Mouse (Mus musculus) forebrain, embryonic 13.5 days (tissue): ENCODE data around the gene Lrrn4cl. TPM values are rescaled to one million over a fixed set of nuclear protein-coding genes. Genes with fewer than 3 reads are reported as not detected.
"Not testable (repeated sequence)": the region's sequence is repeated elsewhere in the genome, so short reads cannot be mapped to it uniquely, and the experiment has no call there.

Source experiments
- ATAC-seq: fragments of 200-750 bp; cut with Nextera tagmentation; 2 replicates; pipeline ENCODE4 v1.8.0; 2017
- H3K27ac ChIP-seq: fragments of 300-500 bp; sonication (generic); 2 replicates; pipeline ENCODE4 v1.5.1; 2015; ENCODE audit warnings: inconsistent platforms, mild to moderate bottlenecking, moderate library complexity
- H3K27me3 ChIP-seq: fragments of 300-500 bp; sonication (generic); 2 replicates; pipeline ENCODE4 v1.6.1; 2015; ENCODE audit warnings: mild to moderate bottlenecking, inconsistent platforms
- H3K36me3 ChIP-seq: fragments of 300-500 bp; sonication (generic); 2 replicates; pipeline ENCODE4 v1.6.1; 2015; ENCODE audit warnings: mild to moderate bottlenecking, inconsistent platforms; ENCODE audit not compliant: poor library complexity, severe bottlenecking
- H3K4me1 ChIP-seq: fragments of 300-500 bp; sonication (generic); 2 replicates; pipeline ENCODE4 v1.6.1; 2015; ENCODE audit warnings: inconsistent platforms
- H3K4me2 ChIP-seq: fragments of 300-500 bp; sonication (generic); 2 replicates; pipeline ENCODE4 v1.6.1; 2015; ENCODE audit warnings: inconsistent platforms, mild to moderate bottlenecking, moderate library complexity
- H3K4me3 ChIP-seq: fragments of 300-500 bp; sonication (generic); 2 replicates; pipeline ENCODE4 v1.5.1; 2015; ENCODE audit warnings: mild to moderate bottlenecking, inconsistent platforms
- H3K9ac ChIP-seq: fragments of 300-500 bp; sonication (generic); 2 replicates; pipeline ENCODE4 v1.6.1; 2015; ENCODE audit warnings: mild to moderate bottlenecking, inconsistent platforms
- H3K9me3 ChIP-seq: fragments of 300-500 bp; sonication (generic); replicated peaks from 2 replicates; pipeline ENCODE4 v1.6.1; 2016; ENCODE audit warnings: inconsistent platforms
- WGBS: fragments of 180-500 bp; shearing (Covaris S2); methylation state at CpG from one replicate; pipeline ENCODE4 v1.1.7; 2015; 5-methylcytosine and 5-hydroxymethylcytosine counted together
- polyA plus RNA-seq: library from polyadenylated mRNA; unstranded; fragments of >200 nt; fragmentation: Nextera tagmentation; extraction: Ambion mirVana; gene quantifications from 2 replicates; pipeline ENCODE4 v1.2.1, GENCODE M21; 2015

Lrrn4cl gene
- polyA plus RNA-seq, 1 experiment from 2014 or later: 0.39 TPM

DNA sequence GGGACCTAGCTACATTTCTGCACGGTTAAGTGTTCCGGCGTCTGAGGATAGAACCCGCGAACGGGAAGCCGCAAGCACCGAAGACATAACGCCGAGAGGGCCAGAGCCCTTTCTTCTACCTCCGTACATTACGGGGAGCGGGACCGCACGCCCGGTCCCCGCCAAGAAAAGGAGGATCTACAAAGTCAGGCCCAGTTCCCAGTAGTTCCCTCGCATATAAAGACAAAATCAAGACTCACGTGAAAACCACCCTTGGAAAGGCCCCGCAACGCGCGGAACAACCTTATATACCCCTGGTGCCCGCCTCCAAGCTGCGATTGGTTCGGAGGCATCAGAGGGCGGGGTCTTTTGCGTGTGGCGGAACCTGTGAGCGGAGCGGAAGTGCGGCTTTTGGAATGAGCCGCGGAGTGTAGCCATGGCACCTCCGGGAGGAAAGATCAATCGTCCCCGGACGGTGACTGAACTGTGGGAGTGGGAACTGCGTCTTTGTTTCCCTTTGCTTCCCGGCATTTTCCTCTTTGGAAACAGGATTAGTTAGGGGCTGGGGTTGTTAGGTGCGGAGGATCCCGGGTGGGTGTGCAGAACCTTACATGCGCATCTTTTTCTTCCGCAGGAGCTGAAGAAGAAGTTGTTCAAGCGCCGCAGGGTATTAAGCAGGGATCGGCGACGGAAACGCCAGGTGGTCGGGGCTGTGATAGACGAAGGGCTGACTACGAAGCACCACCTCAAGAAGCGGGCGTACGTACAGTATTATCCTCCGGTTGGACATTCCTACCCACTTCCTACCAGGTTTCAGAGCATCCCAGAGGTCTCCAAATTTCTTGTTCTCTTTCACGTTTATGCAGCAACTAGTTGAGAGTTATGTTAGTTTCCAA is 38.2 kb downstream of the Lrrn4cl start, which contains the start of the genes 1810009A15Rik and Gm49416:
TSS of gene 1810009A15Rik (plus strand) at position 343 of the 875 bp plus-strand sequence.
TSS of gene Gm49416 (plus strand) at position 416 of the 875 bp plus-strand sequence.
- Histone ChIP-seq H3K9ac (peak within 1 kb of the TSS; percentile 83), H3K4me3 (peak within 1 kb of the TSS; percentile 65), H3K27ac (peak within 1 kb of the TSS; percentile 87), H3K27me3 (no peaks in the 10 kb centered on the region), H3K4me1 (peaks cover 27% of the 10 kb centered on the region), H3K36me3 (peaks cover 14% of the 10 kb centered on the region), H3K9me3 (no peaks in the 10 kb centered on the region), H3K4me2 (peak within 1 kb of the TSS; percentile 80)
- ATAC-seq: peak; percentile 97
- WGBS: under 1% methylated on average over 58 of the region's 58 CpGs

DNA sequence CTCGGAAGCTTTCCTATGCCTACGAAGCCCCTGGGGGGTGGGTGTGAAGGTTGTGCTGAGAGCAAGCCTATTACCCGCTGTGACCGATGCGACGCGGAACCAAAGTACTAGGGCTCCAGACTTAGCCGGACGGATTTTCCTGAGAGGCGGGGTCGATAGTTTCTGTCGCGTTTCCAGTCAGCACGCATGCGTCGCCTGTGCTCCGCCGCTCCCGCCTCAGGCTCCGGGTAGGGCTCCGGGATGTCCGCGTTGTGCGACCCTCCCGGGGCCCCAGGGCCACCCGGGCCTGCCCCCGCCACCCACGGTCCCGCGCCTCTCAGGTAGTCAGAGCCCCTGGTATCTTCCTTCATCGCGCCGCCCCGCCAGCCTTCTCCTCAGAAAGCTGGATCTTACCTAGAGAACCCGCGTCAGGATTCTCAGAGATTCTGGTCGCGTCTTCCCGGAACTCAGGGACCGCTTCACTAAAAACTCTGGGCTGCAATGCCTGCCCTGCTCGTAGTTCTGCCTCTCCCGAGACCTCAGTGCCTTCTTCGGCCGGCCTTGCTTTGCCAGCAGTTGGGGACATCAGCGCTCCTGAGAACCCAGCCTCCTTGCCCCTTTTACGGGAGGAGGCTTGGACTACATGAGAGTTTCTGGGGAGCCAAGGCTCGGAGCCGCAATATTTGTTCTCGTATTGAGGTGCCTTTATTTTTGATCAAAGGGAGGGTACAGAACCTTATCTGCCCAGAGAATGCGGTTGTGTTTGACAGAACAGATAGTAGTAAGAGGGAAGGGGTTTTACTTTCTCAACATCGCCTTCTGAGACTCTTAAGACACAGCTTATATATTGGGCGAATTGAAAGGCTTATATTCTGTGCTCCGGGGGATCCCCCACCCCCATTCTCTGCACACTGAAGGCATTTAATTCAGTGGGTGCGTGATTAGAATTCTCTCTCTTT is 42.5 kb downstream of the Lrrn4cl start, which contains the start of gene Ints5:
TSS of gene Ints5 (plus strand) at position 177 of the 938 bp plus-strand sequence.
- Histone ChIP-seq H3K9ac (peak within 1 kb of the TSS; percentile 96), H3K27me3 (no peaks in the 10 kb centered on the region), H3K4me1 (peaks cover 31% of the 10 kb centered on the region), H3K4me2 (peak within 1 kb of the TSS; percentile 87), H3K36me3 (peaks cover 40% of the 10 kb centered on the region), H3K9me3 (no peaks in the 10 kb centered on the region), H3K27ac (peak within 1 kb of the TSS; percentile 78), H3K4me3 (peak within 1 kb of the TSS; percentile 93)
- ATAC-seq: peak; percentile 72
- WGBS: 4% methylated on average over 49 of the region's 54 CpGs

DNA sequence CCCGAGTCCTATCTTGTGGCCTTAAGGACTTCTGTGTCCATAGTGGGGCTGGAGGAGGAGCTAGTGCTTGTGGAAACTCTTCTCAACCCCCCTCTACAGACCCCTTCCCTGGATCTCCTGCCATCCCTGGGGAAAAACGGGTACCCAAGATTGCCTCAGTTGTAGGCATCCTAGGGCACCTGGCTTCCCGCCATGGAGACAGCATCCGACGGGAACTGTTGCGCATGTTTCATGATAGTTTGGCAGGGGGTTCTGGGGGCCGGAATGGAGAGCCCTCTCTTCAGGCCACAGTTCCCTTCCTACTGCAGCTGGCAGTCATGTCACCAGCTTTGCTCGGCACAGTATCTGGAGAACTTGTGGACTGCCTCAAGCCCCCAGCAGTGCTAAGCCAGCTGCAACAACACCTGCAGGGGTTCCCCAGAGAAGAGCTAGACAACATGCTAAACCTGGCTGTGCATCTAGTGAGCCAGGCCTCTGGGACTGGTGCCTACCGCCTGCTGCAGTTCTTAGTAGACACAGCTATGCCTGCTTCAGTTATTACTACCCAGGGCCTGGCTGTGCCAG is 44.9 kb downstream of the Lrrn4cl start:
- Histone ChIP-seq H3K4me1 (peaks cover 32% of the 10 kb centered on the region), H3K9ac (no peak overlapping the region), H3K9me3 (no peaks in the 10 kb centered on the region), H3K36me3 (peaks cover 36% of the 10 kb centered on the region), H3K4me2 (no peak overlapping the region), H3K27me3 (no peaks in the 10 kb centered on the region), H3K4me3 (0 out of 2 replicates have a peak overlapping the region, but pooled peaks have one; percentile 2), H3K27ac (no peak overlapping the region)
- ATAC-seq: no peak
- 92% methylated on average over 9 of the region's 9 CpGs for WGBS

DNA sequence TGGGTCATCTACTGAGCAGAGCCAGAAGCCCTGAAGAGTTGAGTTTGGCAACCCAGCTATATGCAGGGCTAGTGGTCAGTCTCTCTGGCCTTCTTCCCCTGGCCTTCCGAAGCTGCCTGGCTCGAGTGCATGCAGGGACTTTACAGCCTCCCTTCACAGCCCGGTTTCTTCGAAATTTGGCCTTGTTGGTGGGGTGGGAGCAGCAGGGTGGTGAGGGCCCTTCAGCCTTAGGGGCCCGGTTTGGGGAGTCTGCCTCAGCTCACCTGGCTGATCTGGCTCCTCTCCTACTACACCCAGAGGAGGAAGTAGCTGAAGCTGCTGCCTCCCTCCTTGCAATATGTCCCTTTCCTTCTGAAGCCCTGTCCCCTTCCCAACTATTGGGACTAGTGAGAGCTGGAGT is 45.7 kb downstream of the Lrrn4cl start:
- H3K9ac ChIP-seq, H3K9me3 ChIP-seq, H3K27ac ChIP-seq, H3K4me3 ChIP-seq, ATAC-seq, H3K4me2 ChIP-seq, H3K27me3 ChIP-seq: not testable (repeated sequence)
- Histone ChIP-seq H3K4me1 (peaks cover 32% of the 10 kb centered on the region), H3K36me3 (peaks cover 29% of the 10 kb centered on the region)
- WGBS: 90% methylated on average over 5 of the region's 5 CpGs

DNA sequence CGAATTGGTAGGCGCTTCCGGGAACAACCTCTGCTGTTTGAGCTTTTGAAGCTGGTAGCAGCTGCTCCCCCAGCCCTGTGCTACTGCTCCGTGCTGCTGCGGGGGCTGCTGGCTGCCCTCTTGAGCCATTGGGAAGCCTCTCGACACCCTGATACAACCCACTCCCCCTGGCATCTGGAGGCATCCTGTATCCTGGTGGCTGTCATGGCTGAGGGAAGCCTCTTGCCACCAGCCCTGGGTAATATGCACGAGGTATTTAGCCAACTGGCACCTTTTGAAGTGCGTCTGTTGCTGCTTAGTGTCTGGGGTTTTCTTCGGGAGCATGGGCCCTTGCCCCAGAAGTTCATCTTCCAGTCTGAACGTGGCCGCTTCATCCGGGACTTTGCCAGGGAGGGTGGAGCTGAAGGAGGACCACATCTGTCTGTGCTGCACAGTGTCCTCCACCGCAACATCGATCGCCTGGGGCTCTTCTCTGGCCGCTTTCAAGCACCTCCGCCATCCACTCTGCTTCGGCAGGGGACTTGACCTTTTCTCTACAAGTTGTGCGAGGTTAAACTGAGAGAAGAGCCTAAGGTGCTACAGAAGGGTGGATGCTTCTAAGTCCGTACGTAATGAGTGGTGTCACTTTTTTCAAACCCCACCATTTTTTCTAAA is 46.8 kb downstream of the Lrrn4cl start:
- Histone ChIP-seq H3K9ac (peak overlapping the region; percentile 96), H3K4me1 (peaks cover 32% of the 10 kb centered on the region), H3K4me2 (peak overlapping the region; percentile 91), H3K27ac (peak overlapping the region; percentile 85), H3K4me3 (peak overlapping the region; percentile 97), H3K36me3 (peaks cover 31% of the 10 kb centered on the region)
- WGBS: 25% methylated on average over 21 of the region's 21 CpGs
- H3K27me3 ChIP-seq, H3K9me3 ChIP-seq: not testable (repeated sequence)
- ATAC-seq: peak; percentile 60

DNA sequence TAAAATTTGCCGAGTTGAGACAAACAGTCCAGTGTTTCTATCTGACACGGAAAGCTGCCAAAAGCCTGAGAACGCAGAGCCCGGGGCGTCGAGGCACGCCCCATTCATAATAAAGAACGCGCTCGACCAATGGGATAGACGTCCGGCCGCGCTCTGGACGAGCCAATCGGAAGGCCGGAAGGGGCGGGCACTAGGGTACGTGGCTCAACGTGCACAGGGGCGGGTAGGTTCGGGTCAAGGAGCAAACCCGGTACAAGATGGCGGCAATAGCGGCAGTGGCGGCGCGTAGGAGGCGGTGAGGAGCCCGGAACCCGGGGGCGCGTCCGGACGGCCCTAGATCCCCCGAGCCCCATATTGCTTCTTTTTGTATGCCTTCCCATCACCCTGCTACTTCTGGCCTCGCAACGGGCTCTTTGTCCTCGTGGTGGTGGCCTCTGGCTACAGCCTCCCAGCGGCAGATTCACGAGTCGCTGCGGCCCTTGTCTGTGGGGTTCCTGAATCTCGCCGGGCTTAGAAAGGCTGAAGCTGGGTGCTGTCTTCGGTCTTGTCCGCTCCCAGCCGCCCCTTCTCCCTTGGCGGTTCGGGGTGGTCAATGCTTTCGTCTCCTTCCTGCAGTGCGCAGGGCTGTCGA is 47.4 kb downstream of the Lrrn4cl start, which contains the start of gene Ganab:
TSS of gene Ganab (plus strand) at position 207 of the 631 bp plus-strand sequence.
- ATAC-seq: peak; percentile 99
- Histone ChIP-seq H3K4me3 (peak within 1 kb of the TSS; percentile 97), H3K4me1 (peaks cover 32% of the 10 kb centered on the region), H3K4me2 (peak within 1 kb of the TSS; percentile 91), H3K27me3 (no peaks in the 10 kb centered on the region), H3K36me3 (peaks cover 36% of the 10 kb centered on the region), H3K9me3 (no peaks in the 10 kb centered on the region), H3K27ac (peak within 1 kb of the TSS; percentile 85), H3K9ac (peak within 1 kb of the TSS; percentile 96)
- under 1% methylated on average over 53 of the region's 53 CpGs for WGBS

DNA sequence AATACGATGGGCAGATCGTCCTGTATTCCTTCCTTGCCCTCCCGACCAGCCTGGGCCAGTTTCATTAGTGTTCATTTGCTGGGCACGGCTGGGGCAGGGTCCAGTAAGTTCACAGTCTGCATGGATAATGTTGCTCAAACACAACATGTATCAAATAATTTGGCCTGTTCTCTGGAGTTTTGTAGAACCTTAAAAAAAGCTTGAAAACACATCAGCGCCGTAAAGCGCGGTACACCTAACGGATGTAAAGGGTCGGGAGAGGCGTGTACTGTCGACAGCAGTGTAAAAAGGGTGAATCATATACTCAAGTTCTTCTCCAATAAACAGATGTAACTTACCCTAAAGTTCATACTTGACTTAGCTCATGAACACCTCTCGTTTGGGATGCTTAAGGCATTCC is 48.0 kb downstream of the Lrrn4cl start:
- H3K4me2 ChIP-seq: peak overlapping the region; percentile 91
- peak overlapping the region; percentile 97 for H3K4me3 ChIP-seq
- ATAC-seq: no peak
- 16% methylated on average over 13 of the region's 13 CpGs for WGBS
- H3K36me3 ChIP-seq: peaks cover 42% of the 10 kb centered on the region
- H3K27me3 ChIP-seq: no peaks in the 10 kb centered on the region
- H3K9me3 ChIP-seq: no peaks in the 10 kb centered on the region
- peaks cover 28% of the 10 kb centered on the region for H3K4me1 ChIP-seq
- H3K27ac ChIP-seq: peak overlapping the region; percentile 77
- H3K9ac ChIP-seq: peak overlapping the region; percentile 96

DNA sequence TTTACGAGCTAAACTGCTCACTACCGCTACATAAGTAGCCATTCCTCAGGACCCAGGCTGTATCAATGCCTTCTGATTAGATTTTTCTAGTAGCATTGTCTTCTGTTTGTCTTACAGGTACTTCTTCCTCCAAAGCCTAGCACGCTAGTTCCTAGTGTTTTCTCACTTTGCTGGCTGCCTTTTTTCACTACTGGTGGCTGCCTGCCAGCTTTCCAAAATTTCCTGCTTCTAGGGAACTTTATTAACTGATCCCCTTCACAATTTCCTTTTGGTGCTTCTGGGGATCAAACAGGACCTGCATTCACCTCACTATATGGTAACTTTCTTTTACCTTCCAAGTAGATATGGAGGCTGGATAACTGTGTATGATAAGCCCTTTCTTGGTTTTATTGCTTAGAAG is 48.5 kb downstream of the Lrrn4cl start:
- H3K27ac ChIP-seq: no peak overlapping the region
- no peaks in the 10 kb centered on the region for H3K27me3 ChIP-seq
- peak overlapping the region; percentile 97 for H3K4me3 ChIP-seq
- H3K9ac ChIP-seq: peak overlapping the region; percentile 96
- peaks cover 23% of the 10 kb centered on the region for H3K4me1 ChIP-seq
- WGBS: 61% methylated on average over 3 of the region's 3 CpGs
- peak overlapping the region; percentile 91 for H3K4me2 ChIP-seq
- no peaks in the 10 kb centered on the region for H3K9me3 ChIP-seq
- ATAC-seq: no peak
- H3K36me3 ChIP-seq: peaks cover 46% of the 10 kb centered on the region

DNA sequence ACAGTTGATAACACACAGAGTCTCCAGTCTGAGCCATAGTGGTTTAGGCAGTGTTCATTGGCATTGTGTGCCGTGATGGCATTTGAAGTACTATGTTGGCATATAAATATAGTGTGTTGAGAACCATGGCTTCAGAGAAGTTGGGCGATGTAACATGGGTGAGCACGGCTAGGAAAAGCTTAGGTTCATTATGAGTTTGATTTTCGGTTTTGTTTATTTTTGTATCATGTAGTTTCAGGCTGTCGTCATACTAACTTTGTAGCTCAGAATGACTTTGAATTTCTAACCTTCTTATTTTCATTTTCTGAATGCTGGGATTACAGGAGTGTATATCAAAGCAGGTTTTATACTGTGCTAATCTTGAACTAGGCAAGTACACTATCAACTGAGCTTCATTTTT is 52.8 kb downstream of the Lrrn4cl start:
- Histone ChIP-seq H3K4me1 (peaks cover 12% of the 10 kb centered on the region), H3K27ac (no peak overlapping the region), H3K4me2 (no peak overlapping the region), H3K4me3 (no peak overlapping the region), H3K27me3 (no peaks in the 10 kb centered on the region), H3K9ac (no peak overlapping the region), H3K36me3 (peaks cover 61% of the 10 kb centered on the region), H3K9me3 (no peaks in the 10 kb centered on the region)
- 96% methylated on average over 5 of the region's 5 CpGs for WGBS
- ATAC-seq: no peak
